Mouse (Mus musculus) embryo, embryonic 10 days (tissue): ENCODE data around the gene Tepp.

ENCODE experiments used
- DNase-seq: peaks from one replicate; pipeline ENCODE4 v3.0.0-alpha.2; 2015; ENCODE audit warnings: low spot score

Gene Tepp

GRCm38 (mm10) chr8:95362272-95362671, 51.9 kb downstream of the Tepp start:
- DNase-seq, result no peak

GRCm38 (mm10) chr8:95363849-95364248, 53.5 kb downstream of the Tepp start:
- DNase-seq, result no peak

GRCm38 (mm10) chr8:95369581-95370326, 59.4 kb downstream of the Tepp start:
- DNase-seq, result peak; percentile 56

GRCm38 (mm10) chr8:95373389-95374002, 63.1 kb downstream of the Tepp start:
- no peak for DNase-seq

- DNase-seq, result no peak
These were observed 64.1 kb downstream of the Tepp start for GRCm38 (mm10) chr8:95374429-95374828.

GRCm38 (mm10) chr8:95375374-95375930, 65.1 kb downstream of the Tepp start:
- no peak for DNase-seq
